Mouse (Mus musculus) adrenal gland, postnatal 4 days (tissue): ENCODE measurements at regions not wholly inside any gene's neighbourhood (a gene's known extent, or its start where the extent isn't known, plus 50 kb on each side); places are given as distances from the start of the nearest gene placed in this dataset.

Experiments
- DNase-seq, 2 experiments: peaks; one replicate each; pipeline ENCODE4 v3.0.0; 2021 to 2022; ENCODE audit warnings: low spot score in 2 of 2, mixed read lengths in 2 of 2

GRCm38 (mm10) chr10:66925553-66926127 is 170.3 kb upstream of the Jmjd1c start:
- DNase-seq, result no peak

- DNase-seq, result no peak
These were observed 168.3 kb upstream of the Jmjd1c start for GRCm38 (mm10) chr10:66927651-66928050.

GRCm38 (mm10) chr10:66928211-66928990 is 167.5 kb upstream of the Jmjd1c start:
- no peak for DNase-seq

- no peak for DNase-seq
These were observed 165.4 kb upstream of the Jmjd1c start for GRCm38 (mm10) chr10:66930563-66930962.

GRCm38 (mm10) chr10:66931505-66931904 is 164.4 kb upstream of the Jmjd1c start:
- DNase-seq, result no peak

GRCm38 (mm10) chr10:66932544-66932943 is 163.4 kb upstream of the Jmjd1c start:
- no peak for DNase-seq

GRCm38 (mm10) chr10:66933689-66934088 is 162.2 kb upstream of the Jmjd1c start:
- no peak for DNase-seq

- DNase-seq, result no peak
These were observed 160.2 kb upstream of the Jmjd1c start for GRCm38 (mm10) chr10:66935731-66936130.

- DNase-seq, result no peak
These were observed 158.8 kb upstream of the Jmjd1c start for GRCm38 (mm10) chr10:66937116-66937515.

- no peak for DNase-seq
These were observed 155.6 kb upstream of the Jmjd1c start for GRCm38 (mm10) chr10:66940368-66940767.

- DNase-seq, result no peak
These were observed 155.0 kb upstream of the Jmjd1c start for GRCm38 (mm10) chr10:66940922-66941321.

GRCm38 (mm10) chr10:66941974-66942373 is 154.0 kb upstream of the Jmjd1c start:
- no peak for DNase-seq

- DNase-seq, result no peak
These were observed 152.1 kb upstream of the Jmjd1c start for GRCm38 (mm10) chr10:66943875-66944274.

GRCm38 (mm10) chr10:66946161-66946560 is 149.8 kb upstream of the Jmjd1c start:
- no peak for DNase-seq

GRCm38 (mm10) chr10:66948329-66948728 is 147.6 kb upstream of the Jmjd1c start:
- no peak for DNase-seq

- no peak for DNase-seq
These were observed 145.5 kb upstream of the Jmjd1c start for GRCm38 (mm10) chr10:66950441-66950840.

GRCm38 (mm10) chr10:66951231-66951822 is 144.6 kb upstream of the Jmjd1c start:
- DNase-seq, result no peak

- DNase-seq, result no peak
These were observed 144.0 kb upstream of the Jmjd1c start for GRCm38 (mm10) chr10:66951935-66952334.

GRCm38 (mm10) chr10:66953248-66953975 is 142.5 kb upstream of the Jmjd1c start:
- DNase-seq, result no peak

GRCm38 (mm10) chr10:66953976-66954505 is 141.9 kb upstream of the Jmjd1c start:
- DNase-seq, result no peak

- DNase-seq, result no peak
These were observed 140.5 kb upstream of the Jmjd1c start for GRCm38 (mm10) chr10:66955430-66955829.

GRCm38 (mm10) chr10:66956619-66957018 is 139.3 kb upstream of the Jmjd1c start:
- DNase-seq, result no peak
